Mouse (Mus musculus): ENCODE data around the gene Serpina9.

DNA sequence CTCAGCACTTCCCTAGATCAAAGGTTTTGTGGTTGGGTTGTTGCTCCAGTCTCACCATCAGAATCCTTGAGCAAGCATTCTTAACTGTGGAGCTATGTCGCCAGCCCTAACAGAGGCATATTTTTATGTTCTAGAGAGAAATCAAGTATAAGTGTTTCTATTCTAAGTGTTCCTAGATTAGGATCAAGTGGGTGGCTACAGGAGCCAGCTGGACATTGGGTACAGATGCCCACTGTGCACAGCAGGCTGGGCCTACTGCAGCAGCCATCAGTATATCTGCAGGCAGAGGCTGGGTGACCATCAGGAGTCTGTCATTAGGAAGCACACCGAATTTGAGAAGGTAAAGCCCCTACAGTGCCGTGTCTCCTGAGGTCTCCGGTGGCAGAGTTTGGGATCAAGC lies 42.5 kb downstream of the Serpina9 start:
- TF ChIP-seq EP300 (IDR thresholded peaks at IDR 0.05; ENCODE audit: insufficient read depth, low read depth, low read length) (no peak), CTCF (IDR thresholded peaks at IDR 0.05) (no peak), POLR2A (IDR thresholded peaks at IDR 0.05; ENCODE audit: insufficient read depth, low read depth, low read length) (no peak)
